Mouse (Mus musculus) gastrocnemius, adult 2 months (tissue): Measurements from ENCODE around the gene Glycam1. TPM values are rescaled to one million over a fixed set of nuclear protein-coding genes. Genes with fewer than 3 reads are reported as not detected.

Experiments
- DNase-seq: peaks from one replicate; pipeline ENCODE4 v3.0.0; 2022
- H3K27ac ChIP-seq: fragments of 200-600 bp; 2 replicates; pipeline ENCODE4 v1.8.1; 2022; ENCODE audit warnings: mild to moderate bottlenecking
- H3K4me3 ChIP-seq: fragments of 200-600 bp; 2 replicates; pipeline ENCODE4 v1.8.1; 2022; ENCODE audit warnings: mild to moderate bottlenecking, moderate library complexity
- CTCF ChIP-seq: fragments of 200-600 bp; IDR thresholded peaks from 2 replicates; pipeline ENCODE4 v1.8.1; 2022; ENCODE audit warnings: antibody characterized with exemption, mild to moderate bottlenecking, moderate library complexity
- intact Hi-C: fragments of 180-260 bp; cut with DNase I; formaldehyde crosslinking; loops from one replicate; pipeline ENCODE4 v1.15.1; 2025
- total RNA-seq, 2 experiments: library from RNA; stranded (reverse); gene quantifications; 2 replicates each; pipeline ENCODE4 v1.2.3; 2021

The Glycam1 gene
- total RNA-seq, 2 experiments from 2014 or later, result not detected

- peak; percentile 74 for DNase-seq
- Histone ChIP-seq H3K4me3 (peak overlapping the region; percentile 76), H3K27ac (peak overlapping the region; percentile 92)
- no peak for TF ChIP-seq CTCF
- intact Hi-C loops, result no loop called here
Observed at GRCm38 (mm10) chr15:103537011-103537821, 27.7 kb downstream of the Glycam1 start.

DNA sequence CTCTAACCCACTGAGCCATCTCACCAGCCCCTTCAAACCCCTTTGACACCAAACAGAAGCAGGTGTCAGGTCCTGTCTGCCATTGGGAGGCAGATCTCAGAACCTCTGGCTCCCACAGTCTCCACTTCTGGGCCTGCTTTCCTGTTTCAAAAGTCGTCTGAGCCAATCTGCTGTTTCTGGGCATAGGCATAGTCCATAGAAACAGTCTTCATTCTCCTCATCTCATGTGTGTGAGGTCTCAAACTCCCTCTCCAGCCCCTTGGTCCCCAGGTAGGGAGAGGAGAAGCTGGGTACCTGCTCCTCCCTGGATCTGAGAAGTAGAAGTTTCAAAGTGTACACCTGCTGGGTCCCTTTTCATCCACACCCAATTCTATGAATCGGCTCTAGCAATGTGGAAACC lies 28.4 kb downstream of the Glycam1 start:
- DNase-seq, result no peak
- no peak for TF ChIP-seq CTCF
- Histone ChIP-seq H3K27ac (peak overlapping the region; percentile 92), H3K4me3 (peak overlapping the region; percentile 76)
- intact Hi-C loops, result no loop called here

- no peak for TF ChIP-seq CTCF
- H3K4me3 ChIP-seq, result no peak overlapping the region
- intact Hi-C loops, result no loop called here
- no peak overlapping the region for H3K27ac ChIP-seq
- no peak for DNase-seq
Observed at GRCm38 (mm10) chr15:103535786-103536185, 29.1 kb downstream of the Glycam1 start.

DNA sequence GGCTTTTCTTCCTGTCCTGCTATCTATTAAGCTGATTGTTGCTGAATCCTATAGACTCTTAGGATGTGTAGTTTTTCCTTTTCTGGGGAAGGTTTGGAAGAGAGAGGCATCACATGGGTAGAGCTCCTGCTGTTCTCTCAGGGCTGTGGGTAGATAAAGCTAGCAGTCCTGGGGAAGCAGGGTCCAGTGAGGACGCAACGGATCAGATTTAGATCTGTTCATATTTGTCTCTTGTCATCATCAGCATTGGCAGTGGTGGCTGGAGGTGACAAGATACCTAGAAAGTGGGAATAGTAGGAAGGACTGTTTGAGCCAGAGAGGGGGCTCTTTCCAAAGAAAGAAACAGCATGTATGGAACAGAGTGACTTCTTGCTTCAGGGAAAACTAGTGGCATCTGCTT lies 29.9 kb downstream of the Glycam1 start:
- no peak overlapping the region for H3K4me3 ChIP-seq
- H3K27ac ChIP-seq, result no peak overlapping the region
- intact Hi-C loops, result no loop called here
- TF ChIP-seq CTCF, result no peak
- no peak for DNase-seq

DNA sequence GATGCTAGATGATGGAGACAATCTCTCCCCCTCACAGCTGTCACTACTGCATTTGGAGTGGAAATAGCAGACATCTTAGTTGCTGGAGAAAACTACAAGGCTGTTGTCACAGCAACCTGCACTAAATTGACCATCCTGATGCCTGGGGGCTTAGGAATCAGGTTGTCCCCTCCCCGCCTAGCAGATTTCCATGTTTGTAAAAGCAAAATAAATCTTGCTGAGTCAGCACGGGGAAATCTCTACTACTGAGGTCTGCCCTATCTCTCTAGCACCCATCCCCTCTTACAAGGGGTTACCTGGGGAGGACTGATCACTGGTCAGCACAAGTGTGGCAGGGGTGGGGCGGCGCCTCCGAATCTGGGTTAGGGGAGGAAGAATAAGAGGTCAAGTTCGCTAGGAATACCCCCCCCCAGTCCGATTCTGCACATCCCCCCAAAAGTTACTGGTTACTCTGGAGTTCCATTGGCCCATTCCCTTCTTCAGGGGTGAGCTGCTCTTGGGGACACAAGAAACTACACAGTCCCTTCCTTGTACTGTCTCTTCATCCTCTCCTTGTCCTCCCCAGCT lies 30.7 kb downstream of the Glycam1 start:
- intact Hi-C loops, result no loop called here
- no peak for DNase-seq
- H3K27ac ChIP-seq, result no peak overlapping the region
- TF ChIP-seq CTCF, result no peak
- H3K4me3 ChIP-seq, result no peak overlapping the region

DNA sequence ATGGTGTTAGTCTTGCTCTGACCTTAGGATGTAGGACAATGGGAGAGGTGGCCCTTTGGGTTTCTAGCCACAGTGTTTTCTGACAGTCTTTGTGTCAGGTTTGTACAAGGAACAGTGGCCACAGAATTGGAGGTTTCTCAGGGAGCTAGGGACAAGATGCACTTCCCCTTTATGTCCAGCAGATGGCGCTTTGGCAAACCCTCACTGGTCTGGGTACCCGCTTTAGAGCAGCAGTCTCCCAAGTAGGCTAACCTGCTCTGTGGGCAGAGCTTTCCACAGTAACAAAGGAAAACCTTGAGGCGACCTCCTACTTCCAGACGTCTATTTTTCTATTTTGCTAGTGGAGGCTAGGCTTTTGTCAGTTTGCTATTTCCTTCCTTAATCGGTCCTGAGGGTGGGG lies 34.5 kb downstream of the Glycam1 start:
- peak; percentile 51 for DNase-seq
- H3K4me3 ChIP-seq, result no peak overlapping the region
- TF ChIP-seq CTCF, result peak; percentile 97
- no peak overlapping the region for H3K27ac ChIP-seq
- intact Hi-C loops, result no loop called here

- no peak for TF ChIP-seq CTCF
- no peak overlapping the region for H3K4me3 ChIP-seq
- no peak for DNase-seq
- no peak overlapping the region for H3K27ac ChIP-seq
- intact Hi-C loops, result no loop called here
Observed at GRCm38 (mm10) chr15:103523156-103523555, 41.7 kb downstream of the Glycam1 start.

DNA sequence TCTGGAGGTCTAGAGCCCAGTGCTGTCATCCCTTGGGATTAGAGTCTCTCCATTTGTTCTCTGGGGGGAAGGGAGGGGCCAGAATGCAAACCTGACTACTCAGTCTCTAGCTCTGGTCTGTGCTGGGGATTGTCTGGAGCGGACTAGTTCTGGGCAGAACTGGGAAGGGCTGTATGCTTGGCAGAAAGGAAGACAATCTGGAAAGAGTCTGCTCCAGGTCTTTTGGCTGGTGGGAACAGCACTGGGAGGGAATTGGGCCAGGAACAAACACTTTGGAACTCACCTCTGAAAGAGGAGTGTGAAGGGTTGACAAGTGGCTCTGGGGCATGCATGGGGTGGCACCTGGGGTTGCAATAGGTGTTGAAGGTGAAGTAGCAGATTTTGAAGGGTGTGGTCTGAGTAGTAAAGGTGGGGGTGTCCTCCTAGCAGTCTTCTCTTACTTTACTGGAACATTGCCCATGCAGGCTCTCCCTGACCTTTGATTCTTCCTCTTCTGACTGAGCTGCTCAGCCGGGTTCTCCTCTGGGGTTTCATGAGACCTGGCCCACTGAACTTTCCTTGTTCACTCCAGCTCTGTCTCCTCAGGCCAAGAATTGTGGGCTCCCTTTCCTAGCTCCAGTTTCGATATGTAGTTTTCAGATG lies 42.3 kb downstream of the Glycam1 start:
- Histone ChIP-seq H3K27ac (no peak overlapping the region), H3K4me3 (no peak overlapping the region)
- intact Hi-C loops, result no loop called here
- TF ChIP-seq CTCF, result no peak
- DNase-seq, result no peak

GRCm38 (mm10) chr15:103519386-103520378 lies 45.2 kb downstream of the Glycam1 start:
- Histone ChIP-seq H3K4me3 (no peak overlapping the region), H3K27ac (no peak overlapping the region)
- no peak for DNase-seq
- TF ChIP-seq CTCF, result no peak
- intact Hi-C loops, result no loop called here

GRCm38 (mm10) chr15:103518600-103519385 lies 46.1 kb downstream of the Glycam1 start:
- no peak for DNase-seq
- intact Hi-C loops, result no loop called here
- Histone ChIP-seq H3K4me3 (no peak overlapping the region), H3K27ac (no peak overlapping the region)
- no peak for TF ChIP-seq CTCF

GRCm38 (mm10) chr15:103514914-103515313 lies 50.0 kb downstream of the Glycam1 start:
- intact Hi-C loops, result no loop called here
- H3K27ac ChIP-seq, result peak overlapping the region; percentile 61
- peak overlapping the region; percentile 13 for H3K4me3 ChIP-seq
- no peak for DNase-seq
- TF ChIP-seq CTCF, result no peak
